Mouse (Mus musculus) liver, adult 2 months (tissue): ENCODE results near the gene Igsf23.

ENCODE experiments used
- CTCF ChIP-seq: fragments of 200-500 bp; IDR thresholded peaks from 2 replicates; pipeline ENCODE4 v1.5.1; 2011; ENCODE audit warnings: low read depth, low read length, control low read depth
- POLR2A ChIP-seq: fragments of 200-500 bp; IDR thresholded peaks from 2 replicates; pipeline ENCODE4 v1.6.1; 2011; ENCODE audit warnings: low read length, control low read depth; ENCODE audit not compliant: insufficient read depth; ENCODE audit errors: extremely low read depth

- no peak for TF ChIP-seq CTCF
- TF ChIP-seq POLR2A, result no peak
These were observed 1.9 kb upstream of the Igsf23 start for GRCm38 (mm10) chr7:19952320-19952986.
